Mouse (Mus musculus): Measurements from ENCODE around the gene Dab2ip. TPM values are rescaled to one million over a fixed set of nuclear protein-coding genes. Genes with fewer than 3 reads are reported as not detected.

The Dab2ip gene
- 47.8 and 49.5 TPM in 2 replicates for polyA plus RNA-seq (2014; fragmentation: Nextera tagmentation; extraction: Ambion mirVana)

- Histone ChIP-seq H3K27ac (replicated peaks; ENCODE audit: low read depth, low read length) (peak within 1 kb of the TSS; percentile 82), H3K4me1 (ENCODE audit: control insufficient read depth, insufficient read depth, low read length) (peaks cover 11% of the 10 kb centered on the region), H3K4me2 (ENCODE audit: low read depth, low read length) (peak within 1 kb of the TSS; percentile 14; the same call in 1 of the 2 replicates), H3K4me3 (ENCODE audit: low read depth, low read length) (no peak within 1 kb of the TSS), H3K36me3 (replicated peaks; ENCODE audit: control insufficient read depth, insufficient read depth, low read depth, low read length) (no peaks in the 10 kb centered on the region), H3K9me3 (replicated peaks; ENCODE audit: control insufficient read depth, low read length) (no peaks in the 10 kb centered on the region), H3K9ac (replicated peaks; ENCODE audit: low read length) (peak within 1 kb of the TSS; percentile 32; the same call in 1 of the 2 replicates), H3K27me3 (ENCODE audit: control insufficient read depth, insufficient read depth, low read length) (no peaks in the 10 kb centered on the region; the same call in 1 of the 2 replicates)
- 38% methylated on average over 29 of the region's 29 CpGs for WGBS
- peak; percentile 48 for DNase-seq (ENCODE audit: low spot score)
- ATAC-seq (replicated peaks; ENCODE audit: insufficient number of reproducible peaks, low FRiP score, low TSS enrichment, low read depth) = 0 out of 2 replicates have a peak, but pooled peaks have one; percentile 31
These were observed at the start of gene Dab2ip for GRCm38 (mm10) chr2:35557911-35558825. Dab2ip (plus strand) TSS chr2:35558266.

GRCm38 (mm10) chr2:35508597-35509342, 49.3 kb upstream of the Dab2ip start:
- DNase-seq (ENCODE audit: low spot score) (peak; percentile 13), ATAC-seq (replicated peaks; ENCODE audit: insufficient number of reproducible peaks, low FRiP score, low TSS enrichment, low read depth) (no peak)
- Histone ChIP-seq H3K4me3 (ENCODE audit: low read depth, low read length) (no peak overlapping the region), H3K9ac (replicated peaks; ENCODE audit: low read length) (no peak overlapping the region), H3K4me2 (ENCODE audit: low read depth, low read length) (no peak overlapping the region), H3K27ac (replicated peaks; ENCODE audit: low read depth, low read length) (no peak overlapping the region), H3K4me1 (ENCODE audit: control insufficient read depth, insufficient read depth, low read length) (peaks cover 5% of the 10 kb centered on the region), H3K36me3 (replicated peaks; ENCODE audit: control insufficient read depth, insufficient read depth, low read depth, low read length) (no peaks in the 10 kb centered on the region), H3K9me3 (replicated peaks; ENCODE audit: control insufficient read depth, low read length) (no peaks in the 10 kb centered on the region), H3K27me3 (ENCODE audit: control insufficient read depth, insufficient read depth, low read length) (no peaks in the 10 kb centered on the region)
- WGBS = 34% methylated on average over 10 of the region's 10 CpGs

- H3K9me3 ChIP-seq (replicated peaks; ENCODE audit: control insufficient read depth, low read length) = no peaks in the 10 kb centered on the region
- H3K4me1 ChIP-seq (ENCODE audit: control insufficient read depth, insufficient read depth, low read length) = peaks cover 3% of the 10 kb centered on the region
- ATAC-seq (replicated peaks; ENCODE audit: insufficient number of reproducible peaks, low FRiP score, low TSS enrichment, low read depth) = no peak
- H3K36me3 ChIP-seq (replicated peaks; ENCODE audit: control insufficient read depth, insufficient read depth, low read depth, low read length) = no peaks in the 10 kb centered on the region
- DNase-seq (ENCODE audit: low spot score) = no peak
- no peak overlapping the region for H3K9ac ChIP-seq (replicated peaks; ENCODE audit: low read length)
- H3K4me2 ChIP-seq (ENCODE audit: low read depth, low read length) = no peak overlapping the region
- no peaks in the 10 kb centered on the region for H3K27me3 ChIP-seq (ENCODE audit: control insufficient read depth, insufficient read depth, low read length)
- no peak overlapping the region for H3K27ac ChIP-seq (replicated peaks; ENCODE audit: low read depth, low read length)
- H3K4me3 ChIP-seq (ENCODE audit: low read depth, low read length) = no peak overlapping the region
- 16% methylated on average over 6 of the region's 6 CpGs for WGBS
These were observed 48.8 kb upstream of the Dab2ip start for GRCm38 (mm10) chr2:35509343-35509667.

- 56% methylated on average over 4 of the region's 4 CpGs for WGBS
- ATAC-seq (replicated peaks; ENCODE audit: insufficient number of reproducible peaks, low FRiP score, low TSS enrichment, low read depth) (no peak), DNase-seq (ENCODE audit: low spot score) (no peak)
- no peak overlapping the region for H3K27ac ChIP-seq (replicated peaks; ENCODE audit: low read depth, low read length)
- no peak overlapping the region for H3K9ac ChIP-seq (replicated peaks; ENCODE audit: low read length)
- no peak overlapping the region for H3K4me2 ChIP-seq (ENCODE audit: low read depth, low read length)
- no peak overlapping the region for H3K4me3 ChIP-seq (ENCODE audit: low read depth, low read length)
- no peaks in the 10 kb centered on the region for H3K27me3 ChIP-seq (ENCODE audit: control insufficient read depth, insufficient read depth, low read length)
- H3K4me1 ChIP-seq (ENCODE audit: control insufficient read depth, insufficient read depth, low read length) = peaks cover 3% of the 10 kb centered on the region
- no peaks in the 10 kb centered on the region for H3K9me3 ChIP-seq (replicated peaks; ENCODE audit: control insufficient read depth, low read length)
- no peaks in the 10 kb centered on the region for H3K36me3 ChIP-seq (replicated peaks; ENCODE audit: control insufficient read depth, insufficient read depth, low read depth, low read length)
These were observed 48.2 kb upstream of the Dab2ip start for GRCm38 (mm10) chr2:35509888-35510287.

- H3K4me3 ChIP-seq (ENCODE audit: low read depth, low read length) = no peak overlapping the region
- WGBS = 56% methylated on average over 1 of the region's 1 CpGs
- H3K27ac ChIP-seq (replicated peaks; ENCODE audit: low read depth, low read length) = no peak overlapping the region
- no peaks in the 10 kb centered on the region for H3K36me3 ChIP-seq (replicated peaks; ENCODE audit: control insufficient read depth, insufficient read depth, low read depth, low read length)
- no peak overlapping the region for H3K9ac ChIP-seq (replicated peaks; ENCODE audit: low read length)
- no peak overlapping the region for H3K4me2 ChIP-seq (ENCODE audit: low read depth, low read length)
- ATAC-seq (replicated peaks; ENCODE audit: insufficient number of reproducible peaks, low FRiP score, low TSS enrichment, low read depth) (no peak), DNase-seq (ENCODE audit: low spot score) (no peak)
- peaks cover 3% of the 10 kb centered on the region for H3K4me1 ChIP-seq (ENCODE audit: control insufficient read depth, insufficient read depth, low read length)
- H3K27me3 ChIP-seq (ENCODE audit: control insufficient read depth, insufficient read depth, low read length) = no peaks in the 10 kb centered on the region
- H3K9me3 ChIP-seq (replicated peaks; ENCODE audit: control insufficient read depth, low read length) = no peaks in the 10 kb centered on the region
These were observed 47.1 kb upstream of the Dab2ip start for GRCm38 (mm10) chr2:35510920-35511319.

- WGBS = 95% methylated on average over 4 of the region's 4 CpGs
- peaks cover under 1% of the 10 kb centered on the region for H3K4me1 ChIP-seq (ENCODE audit: control insufficient read depth, insufficient read depth, low read length)
- H3K36me3 ChIP-seq (replicated peaks; ENCODE audit: control insufficient read depth, insufficient read depth, low read depth, low read length) = no peaks in the 10 kb centered on the region
- H3K4me3 ChIP-seq (ENCODE audit: low read depth, low read length) = no peak overlapping the region
- no peak overlapping the region for H3K4me2 ChIP-seq (ENCODE audit: low read depth, low read length)
- no peaks in the 10 kb centered on the region for H3K27me3 ChIP-seq (ENCODE audit: control insufficient read depth, insufficient read depth, low read length)
- no peaks in the 10 kb centered on the region for H3K9me3 ChIP-seq (replicated peaks; ENCODE audit: control insufficient read depth, low read length)
- no peak overlapping the region for H3K9ac ChIP-seq (replicated peaks; ENCODE audit: low read length)
- no peak for ATAC-seq (replicated peaks; ENCODE audit: insufficient number of reproducible peaks, low FRiP score, low TSS enrichment, low read depth)
- H3K27ac ChIP-seq (replicated peaks; ENCODE audit: low read depth, low read length) = no peak overlapping the region
- no peak for DNase-seq (ENCODE audit: low spot score)
These were observed 45.8 kb upstream of the Dab2ip start for GRCm38 (mm10) chr2:35512226-35512625.

- no peaks in the 10 kb centered on the region for H3K9me3 ChIP-seq (replicated peaks; ENCODE audit: control insufficient read depth, low read length)
These were observed 43.8 kb upstream of the Dab2ip start for GRCm38 (mm10) chr2:35514051-35514892.

More at GRCm38 (mm10) chr2:35514051-35514892, 43.8 kb upstream of the Dab2ip start:
- 58% methylated on average over 14 of the region's 14 CpGs for WGBS
- no peak for ATAC-seq (replicated peaks; ENCODE audit: insufficient number of reproducible peaks, low FRiP score, low TSS enrichment, low read depth)
- no peaks in the 10 kb centered on the region for H3K4me1 ChIP-seq (ENCODE audit: control insufficient read depth, insufficient read depth, low read length)
- H3K4me3 ChIP-seq (ENCODE audit: low read depth, low read length) = no peak overlapping the region
- DNase-seq (ENCODE audit: low spot score) = no peak
- no peaks in the 10 kb centered on the region for H3K36me3 ChIP-seq (replicated peaks; ENCODE audit: control insufficient read depth, insufficient read depth, low read depth, low read length)
- no peak overlapping the region for H3K4me2 ChIP-seq (ENCODE audit: low read depth, low read length)
- H3K27ac ChIP-seq (replicated peaks; ENCODE audit: low read depth, low read length) = no peak overlapping the region
- H3K27me3 ChIP-seq (ENCODE audit: control insufficient read depth, insufficient read depth, low read length) = no peaks in the 10 kb centered on the region
- H3K9ac ChIP-seq (replicated peaks; ENCODE audit: low read length) = no peak overlapping the region
